Mouse (Mus musculus) lung, embryonic 14.5 days (tissue): ENCODE data around the gene Calr4. TPM values are rescaled to one million over a fixed set of nuclear protein-coding genes. Genes with fewer than 3 reads are reported as not detected.

Experiments
- ATAC-seq: fragments of 200-750 bp; cut with Nextera tagmentation; 2 replicates; pipeline ENCODE4 v1.8.0; 2017; ENCODE audit warnings: mild to moderate bottlenecking, moderate TSS enrichment, moderate library complexity; ENCODE audit not compliant: insufficient read depth
- DNase-seq: peaks from one replicate; pipeline ENCODE4 v3.0.0-alpha.2; 2015
- H3K27ac ChIP-seq: fragments of 300-500 bp; sonication (generic); 2 replicates; pipeline ENCODE4 v1.5.1; 2014; ENCODE audit warnings: low read depth, mild to moderate bottlenecking, moderate library complexity
- H3K27me3 ChIP-seq: fragments of 300-500 bp; sonication (generic); 2 replicates; pipeline ENCODE4 v1.6.1; 2014; ENCODE audit warnings: low read length, control low read depth; ENCODE audit not compliant: insufficient read depth
- H3K36me3 ChIP-seq: fragments of 300-500 bp; sonication (generic); 2 replicates; pipeline ENCODE4 v1.6.1; 2014; ENCODE audit warnings: control low read depth; ENCODE audit not compliant: insufficient read depth
- H3K4me1 ChIP-seq: fragments of 300-500 bp; sonication (generic); 2 replicates; pipeline ENCODE4 v1.6.1; 2014; ENCODE audit warnings: antibody characterized with exemption, control low read depth; ENCODE audit not compliant: insufficient read depth
- H3K4me2 ChIP-seq: fragments of 300-500 bp; sonication (generic); 2 replicates; pipeline ENCODE4 v1.6.1; 2014; ENCODE audit warnings: mild to moderate bottlenecking
- H3K4me3 ChIP-seq: fragments of 300-500 bp; sonication (generic); 2 replicates; pipeline ENCODE4 v1.5.1; 2014; ENCODE audit warnings: low read depth, low read length
- H3K9ac ChIP-seq: fragments of 300-500 bp; sonication (generic); 2 replicates; pipeline ENCODE4 v1.6.1; 2014
- H3K9me3 ChIP-seq: fragments of 300-500 bp; sonication (generic); 2 replicates; pipeline ENCODE4 v1.6.1; 2016; ENCODE audit warnings: low read depth, low read length, control low read depth
- CTCF ChIP-seq: IDR thresholded peaks from 2 replicates; pipeline ENCODE4 v1.5.1; 2016; ENCODE audit warnings: antibody characterized with exemption, low read depth
- WGBS: fragments of 180-500 bp; shearing (Covaris S2); extraction: QIAGEN DNeasy Blood & Tissue Kit; methylation state at CpG from one replicate; pipeline ENCODE4 v1.1.7; 2014; 5-methylcytosine and 5-hydroxymethylcytosine counted together
- polyA plus RNA-seq: library from polyadenylated mRNA; unstranded; fragments of >200 nt; fragmentation: Nextera tagmentation; extraction: Ambion mirVana; gene quantifications from 2 replicates; pipeline ENCODE4 v1.2.1, GENCODE M21; 2014

Calr4 gene
- polyA plus RNA-seq, 1 experiment from 2014 or later: not detected

- H3K4me2 ChIP-seq: peak within 1 kb of the TSS; percentile 95
- under 1% methylated on average over 59 of the region's 59 CpGs for WGBS
- H3K9me3 ChIP-seq: no peaks in the 10 kb centered on the region
- ATAC-seq (peak; percentile 99), DNase-seq (peak; percentile 99)
- TF ChIP-seq CTCF: 0 out of 2 replicates have a peak, but pooled peaks have one; percentile 5
- H3K27ac ChIP-seq: peak within 1 kb of the TSS; percentile 97
- no peaks in the 10 kb centered on the region for H3K36me3 ChIP-seq
- H3K27me3 ChIP-seq: no peaks in the 10 kb centered on the region
- peak within 1 kb of the TSS; percentile 74 for H3K9ac ChIP-seq
- peaks cover 5% of the 10 kb centered on the region; the same call in 1 of the 2 replicates for H3K4me1 ChIP-seq
- peak within 1 kb of the TSS; percentile 84 for H3K4me3 ChIP-seq
Measured at GRCm38 (mm10) chr4:109201582-109202424, 32.5 kb upstream of the Calr4 start, which contains the start of gene Osbpl9. TSS of gene Osbpl9 (minus strand) at chr4:109202272.

GRCm38 (mm10) chr4:109203931-109204330 is 30.4 kb upstream of the Calr4 start:
- Histone ChIP-seq H3K4me2 (no peak overlapping the region), H3K27ac (no peak overlapping the region), H3K4me3 (no peak overlapping the region), H3K9ac (no peak overlapping the region), H3K27me3 (no peaks in the 10 kb centered on the region), H3K4me1 (peaks cover 5% of the 10 kb centered on the region; the same call in 1 of the 2 replicates), H3K9me3 (no peaks in the 10 kb centered on the region), H3K36me3 (no peaks in the 10 kb centered on the region)
- WGBS: 71% methylated on average over 1 of the region's 1 CpGs
- TF ChIP-seq CTCF: no peak
- DNase-seq: peak; percentile 5
- ATAC-seq: no peak

GRCm38 (mm10) chr4:109204416-109204815 is 29.9 kb upstream of the Calr4 start:
- Histone ChIP-seq H3K36me3 (no peaks in the 10 kb centered on the region), H3K27me3 (no peaks in the 10 kb centered on the region), H3K4me2 (no peak overlapping the region), H3K9me3 (no peaks in the 10 kb centered on the region), H3K4me3 (no peak overlapping the region), H3K9ac (no peak overlapping the region), H3K4me1 (peaks cover 5% of the 10 kb centered on the region; the same call in 1 of the 2 replicates), H3K27ac (no peak overlapping the region; the same call in 1 of the 2 replicates)
- DNase-seq (peak; percentile 37), ATAC-seq (no peak)
- TF ChIP-seq CTCF: no peak
- WGBS: 26% methylated on average over 1 of the region's 1 CpGs

- Histone ChIP-seq H3K27ac (no peak overlapping the region), H3K4me3 (no peak overlapping the region), H3K9me3 (no peaks in the 10 kb centered on the region), H3K9ac (no peak overlapping the region), H3K36me3 (no peaks in the 10 kb centered on the region), H3K27me3 (no peaks in the 10 kb centered on the region), H3K4me2 (no peak overlapping the region), H3K4me1 (no peaks in the 10 kb centered on the region)
- 73% methylated on average over 5 of the region's 5 CpGs for WGBS
- no peak for DNase-seq
- ATAC-seq: no peak
- TF ChIP-seq CTCF: no peak
Measured at GRCm38 (mm10) chr4:109207524-109207923, 26.8 kb upstream of the Calr4 start.

GRCm38 (mm10) chr4:109210253-109210652 is 24.0 kb upstream of the Calr4 start:
- ATAC-seq: no peak

GRCm38 (mm10) chr4:109210881-109211280 is 23.4 kb upstream of the Calr4 start:
- 70% methylated on average over 4 of the region's 4 CpGs for WGBS
- Histone ChIP-seq H3K9me3 (no peaks in the 10 kb centered on the region), H3K27ac (no peak overlapping the region)

More at GRCm38 (mm10) chr4:109210253-109210652, 24.0 kb upstream of the Calr4 start:
- no peak overlapping the region for H3K9ac ChIP-seq
- no peak for DNase-seq
- WGBS: 80% methylated on average over 2 of the region's 2 CpGs
- H3K4me1 ChIP-seq: no peaks in the 10 kb centered on the region
- no peaks in the 10 kb centered on the region for H3K27me3 ChIP-seq
- no peaks in the 10 kb centered on the region for H3K36me3 ChIP-seq
- H3K9me3 ChIP-seq: no peaks in the 10 kb centered on the region
- H3K4me2 ChIP-seq: no peak overlapping the region
- no peak for TF ChIP-seq CTCF
- no peak overlapping the region for H3K27ac ChIP-seq
- H3K4me3 ChIP-seq: no peak overlapping the region

GRCm38 (mm10) chr4:109213986-109214385 is 20.3 kb upstream of the Calr4 start:
- Histone ChIP-seq H3K9ac (no peak overlapping the region), H3K27ac (no peak overlapping the region), H3K36me3 (no peaks in the 10 kb centered on the region), H3K4me1 (no peaks in the 10 kb centered on the region), H3K27me3 (no peaks in the 10 kb centered on the region), H3K4me3 (no peak overlapping the region), H3K4me2 (no peak overlapping the region), H3K9me3 (no peaks in the 10 kb centered on the region)
- ATAC-seq (no peak), DNase-seq (no peak)
- 64% methylated on average over 3 of the region's 3 CpGs for WGBS
- TF ChIP-seq CTCF: no peak

More at GRCm38 (mm10) chr4:109210881-109211280, 23.4 kb upstream of the Calr4 start:
- no peak overlapping the region for H3K9ac ChIP-seq
- H3K36me3 ChIP-seq: no peaks in the 10 kb centered on the region
- no peaks in the 10 kb centered on the region for H3K27me3 ChIP-seq
- no peaks in the 10 kb centered on the region for H3K4me1 ChIP-seq
- TF ChIP-seq CTCF: no peak
- no peak overlapping the region for H3K4me3 ChIP-seq
- ATAC-seq (no peak), DNase-seq (no peak)
- no peak overlapping the region for H3K4me2 ChIP-seq
